ENCODE assay signal across 8 mouse cellular contexts in genomic region chr9:53340328-53340916, GRCm38 (mm10). TPM values are rescaled to one million over a fixed set of nuclear protein-coding genes. Genes with fewer than 3 reads are reported as not detected.
DNase-seq lines count a peak whose midpoint lies in the region; ATAC-seq and TF ChIP-seq lines count a peak whose summit lies in the region.

No protein-coding gene starts in this region.

- H3K27me3 ChIP-seq in hindbrain, postnatal 0 days (ENCODE audit: insufficient read depth, low read length): no peaks in the 10 kb centered on the region

- no peaks in the 10 kb centered on the region for H3K9me3 ChIP-seq in hindbrain, postnatal 0 days (ENCODE audit: low read length)

- TF ChIP-seq CTCF in gastrocnemius, adult 2 months (IDR thresholded peaks at IDR 0.05): no peak
- TF ChIP-seq CTCF in cortical plate, adult 2 months (IDR thresholded peaks at IDR 0.05; ENCODE audit: extremely low read depth, insufficient read depth, low read length): no peak
- TF ChIP-seq CTCF in hindbrain, postnatal 0 days (IDR thresholded peaks at IDR 0.05; ENCODE audit: low read depth): no peak

- no peaks in the 10 kb centered on the region for H3K36me3 ChIP-seq in hindbrain, postnatal 0 days (ENCODE audit: insufficient read depth, low read length)

- peak overlapping the region; percentile 69 for H3K4me2 ChIP-seq in hindbrain, postnatal 0 days (ENCODE audit: low read depth, low read length)

- peak overlapping the region; percentile 60 for H3K27ac ChIP-seq in gastrocnemius, adult 2 months
- 0 out of 2 replicates have a peak overlapping the region, but pooled peaks have one; percentile 22 for H3K27ac ChIP-seq in cortical plate, adult 2 months (ENCODE audit: insufficient read depth, low read length)
- H3K27ac ChIP-seq in hindbrain, postnatal 0 days: no peak overlapping the region

- no peak for DNase-seq in gastrocnemius, adult 2 months
- no peak for DNase-seq in gastrocnemius, postnatal 4 days (ENCODE audit: low spot score in 2 of 2)
- no peak for DNase-seq in hindbrain, postnatal 0 days (ENCODE audit: low spot score)
- peak; percentile 30 for DNase-seq in lung, postnatal 25 days (ENCODE audit: low spot score)
- DNase-seq in thymus, postnatal 36 days: no peak
- DNase-seq in gastrocnemius, postnatal 25 days: no peak

- peak overlapping the region; percentile 69 for H3K4me3 ChIP-seq in gastrocnemius, adult 2 months
- H3K4me3 ChIP-seq in cortical plate, adult 2 months (ENCODE audit: insufficient read depth, low read length): peak overlapping the region; percentile 49
- peak overlapping the region; percentile 36 for H3K4me3 ChIP-seq in hindbrain, postnatal 0 days (ENCODE audit: low read length)

- no peak for ATAC-seq in hindbrain, postnatal 0 days
- no peak for ATAC-seq in megakaryocyte progenitor cell, adult 5-6 weeks (replicated peaks; ENCODE audit: poor library complexity)

- no peak overlapping the region; the same call in 1 of the 2 replicates for H3K9ac ChIP-seq in hindbrain, postnatal 0 days (replicated peaks; ENCODE audit: low read length)

- peaks cover 4% of the 10 kb centered on the region for H3K4me1 ChIP-seq in cortical plate, adult 2 months (ENCODE audit: control insufficient read depth, insufficient read depth, low read length)
- no peaks in the 10 kb centered on the region for H3K4me1 ChIP-seq in hindbrain, postnatal 0 days (ENCODE audit: insufficient read depth, low read length)

- 49% methylated on average over 17 of the region's 17 CpGs for WGBS in hindbrain, postnatal 0 days

- TF ChIP-seq POLR2A in cortical plate, adult 2 months (IDR thresholded peaks at IDR 0.05; ENCODE audit: extremely low read depth, insufficient read depth, low read length): no peak

- intact Hi-C loops in gastrocnemius, adult 2 months (cut with DNase I): loop anchor here (10.0 kb wide), 1 partner anchor 76 kb away; no protein-coding TSS in a partner anchor

RNA-seq across cellular contexts. Expression of gene Exph5, which starts 39.0 kb away (rescaled TPM):
- 1 to 10 TPM in 1 of 2 experiments, under 1 TPM in 1; 0.67 to 1.6 TPM for total RNA-seq in gastrocnemius, adult 2 months (2021)
- total RNA-seq in gastrocnemius, postnatal 4 days (2021): under 1 TPM; 0.15 to 0.21 TPM
- polyA plus RNA-seq in cortical plate, adult 2 months (2012; rRNA removed): 6.5 and 7.1 TPM in 2 replicates
- total RNA-seq in hindbrain, postnatal 0 days (2014; rRNA removed): 0.86 and 0.99 TPM in 2 replicates
- 0.36 and 0.47 TPM in 2 replicates for polyA plus RNA-seq in hindbrain, postnatal 0 days (2015; fragmentation: Nextera tagmentation; extraction: Ambion mirVana)
- 0.07 TPM in 1 of 2 replicates, not detected in the other for total RNA-seq in megakaryocyte progenitor cell, adult 5-6 weeks (2015)
- 0.03 TPM in 1 of 2 replicates, not detected in the other for total RNA-seq in megakaryocyte progenitor cell, adult 5-6 weeks (2017)
- under 1 TPM; 0.54 to 0.95 TPM for total RNA-seq in gastrocnemius, postnatal 25 days (2021)

RNA-seq across cellular contexts. Expression of gene Kdelc2, which starts 43.4 kb away (rescaled TPM):
- 1 to 10 TPM; 4.2 to 5.4 TPM for total RNA-seq in gastrocnemius, adult 2 months (2021)
- total RNA-seq in gastrocnemius, postnatal 4 days (2021): 10 to 100 TPM; 25.3 to 25.5 TPM
- polyA plus RNA-seq in cortical plate, adult 2 months (2012; rRNA removed): 3.8 and 4.2 TPM in 2 replicates
- total RNA-seq in hindbrain, postnatal 0 days (2014; rRNA removed): 5.5 and 6.8 TPM in 2 replicates
- 8.1 and 8.7 TPM in 2 replicates for polyA plus RNA-seq in hindbrain, postnatal 0 days (2015; fragmentation: Nextera tagmentation; extraction: Ambion mirVana)
- 6.9 and 8.1 TPM in 2 replicates for total RNA-seq in megakaryocyte progenitor cell, adult 5-6 weeks (2015)
- total RNA-seq in megakaryocyte progenitor cell, adult 5-6 weeks (2017): 10.5 and 12.4 TPM in 2 replicates
- total RNA-seq in gastrocnemius, postnatal 25 days (2021): 1 to 10 TPM; 5.4 to 5.7 TPM
